Mouse (Mus musculus): ENCODE measurements around the gene Fam155a. TPM values are rescaled to one million over a fixed set of nuclear protein-coding genes. Genes with fewer than 3 reads are reported as not detected.

Fam155a gene
- polyA plus RNA-seq, 1 experiment from 2014 or later: 2.1 TPM

- Histone ChIP-seq H3K9me3 (ENCODE audit: control insufficient read depth, low read depth, low read length) (no peaks in the 10 kb centered on the region), H3K4me2 (replicated peaks; ENCODE audit: low read depth, low read length) (no peak overlapping the region), H3K27me3 (ENCODE audit: control insufficient read depth, insufficient read depth, low read length) (no peaks in the 10 kb centered on the region), H3K27ac (ENCODE audit: low read length) (no peak overlapping the region), H3K36me3 (ENCODE audit: control insufficient read depth, insufficient read depth, low read length) (no peaks in the 10 kb centered on the region), H3K4me3 (ENCODE audit: low read depth, low read length) (no peak overlapping the region), H3K4me1 (ENCODE audit: control insufficient read depth, insufficient read depth, low read length) (no peaks in the 10 kb centered on the region), H3K9ac (replicated peaks; ENCODE audit: low read depth, low read length) (no peak overlapping the region)
- 77% methylated on average over 6 of the region's 6 CpGs for WGBS
- ATAC-seq (ENCODE audit: insufficient number of reproducible peaks, insufficient read depth, low FRiP score, low read depth): no peak
Observed at GRCm38 (mm10) chr8:9303526-9304135, 467.3 kb downstream of the Fam155a start.

- no peaks in the 10 kb centered on the region for H3K36me3 ChIP-seq (ENCODE audit: control insufficient read depth, insufficient read depth, low read length)
- no peak overlapping the region for H3K4me3 ChIP-seq (ENCODE audit: low read depth, low read length)
- H3K27me3 ChIP-seq (ENCODE audit: control insufficient read depth, insufficient read depth, low read length): no peaks in the 10 kb centered on the region
- H3K27ac ChIP-seq (ENCODE audit: low read length): no peak overlapping the region
- WGBS: 73% methylated on average over 2 of the region's 2 CpGs
- no peaks in the 10 kb centered on the region for H3K9me3 ChIP-seq (ENCODE audit: control insufficient read depth, low read depth, low read length)
- no peak overlapping the region for H3K4me2 ChIP-seq (replicated peaks; ENCODE audit: low read depth, low read length)
- no peak for ATAC-seq (ENCODE audit: insufficient number of reproducible peaks, insufficient read depth, low FRiP score, low read depth)
- no peaks in the 10 kb centered on the region for H3K4me1 ChIP-seq (ENCODE audit: control insufficient read depth, insufficient read depth, low read length)
- H3K9ac ChIP-seq (replicated peaks; ENCODE audit: low read depth, low read length): no peak overlapping the region
Observed at GRCm38 (mm10) chr8:9295046-9295445, 475.9 kb downstream of the Fam155a start.

- no peaks in the 10 kb centered on the region for H3K36me3 ChIP-seq (ENCODE audit: control insufficient read depth, insufficient read depth, low read length)
- H3K4me1 ChIP-seq (ENCODE audit: control insufficient read depth, insufficient read depth, low read length): no peaks in the 10 kb centered on the region
- no peaks in the 10 kb centered on the region for H3K9me3 ChIP-seq (ENCODE audit: control insufficient read depth, low read depth, low read length)
- no peaks in the 10 kb centered on the region for H3K27me3 ChIP-seq (ENCODE audit: control insufficient read depth, insufficient read depth, low read length)
- H3K4me3 ChIP-seq (ENCODE audit: low read depth, low read length): no peak overlapping the region
- WGBS: 70% methylated on average over 2 of the region's 2 CpGs
- H3K4me2 ChIP-seq (replicated peaks; ENCODE audit: low read depth, low read length): no peak overlapping the region
- H3K9ac ChIP-seq (replicated peaks; ENCODE audit: low read depth, low read length): no peak overlapping the region
- no peak for ATAC-seq (ENCODE audit: insufficient number of reproducible peaks, insufficient read depth, low FRiP score, low read depth)
- H3K27ac ChIP-seq (ENCODE audit: low read length): no peak overlapping the region
Observed at GRCm38 (mm10) chr8:9292532-9292931, 478.4 kb downstream of the Fam155a start.

- 29% methylated on average over 8 of the region's 8 CpGs for WGBS
- ATAC-seq (ENCODE audit: insufficient number of reproducible peaks, insufficient read depth, low FRiP score, low read depth): no peak
Observed at GRCm38 (mm10) chr8:9288015-9288729, 482.8 kb downstream of the Fam155a start.

GRCm38 (mm10) chr8:9274117-9274516, 496.8 kb downstream of the Fam155a start:
- Histone ChIP-seq H3K9me3 (ENCODE audit: control insufficient read depth, low read depth, low read length) (no peaks in the 10 kb centered on the region), H3K9ac (replicated peaks; ENCODE audit: low read depth, low read length) (no peak overlapping the region), H3K36me3 (ENCODE audit: control insufficient read depth, insufficient read depth, low read length) (no peaks in the 10 kb centered on the region), H3K27ac (ENCODE audit: low read length) (no peak overlapping the region), H3K4me2 (replicated peaks; ENCODE audit: low read depth, low read length) (no peak overlapping the region), H3K27me3 (ENCODE audit: control insufficient read depth, insufficient read depth, low read length) (no peaks in the 10 kb centered on the region), H3K4me1 (ENCODE audit: control insufficient read depth, insufficient read depth, low read length) (no peaks in the 10 kb centered on the region), H3K4me3 (ENCODE audit: low read depth, low read length) (no peak overlapping the region)
- WGBS: 75% methylated on average over 8 of the region's 8 CpGs
- no peak for ATAC-seq (ENCODE audit: insufficient number of reproducible peaks, insufficient read depth, low FRiP score, low read depth)

More at GRCm38 (mm10) chr8:9288015-9288729, 482.8 kb downstream of the Fam155a start:
- H3K27me3 ChIP-seq (ENCODE audit: control insufficient read depth, insufficient read depth, low read length): no peaks in the 10 kb centered on the region
- H3K36me3 ChIP-seq (ENCODE audit: control insufficient read depth, insufficient read depth, low read length): no peaks in the 10 kb centered on the region
- no peaks in the 10 kb centered on the region for H3K9me3 ChIP-seq (ENCODE audit: control insufficient read depth, low read depth, low read length)
- no peak overlapping the region for H3K4me2 ChIP-seq (replicated peaks; ENCODE audit: low read depth, low read length)
- no peak overlapping the region for H3K9ac ChIP-seq (replicated peaks; ENCODE audit: low read depth, low read length)
- no peaks in the 10 kb centered on the region for H3K4me1 ChIP-seq (ENCODE audit: control insufficient read depth, insufficient read depth, low read length)
- no peak overlapping the region for H3K4me3 ChIP-seq (ENCODE audit: low read depth, low read length)
- no peak overlapping the region for H3K27ac ChIP-seq (ENCODE audit: low read length)

GRCm38 (mm10) chr8:9264378-9264777, 506.6 kb downstream of the Fam155a start:
- no peak for ATAC-seq (ENCODE audit: insufficient number of reproducible peaks, insufficient read depth, low FRiP score, low read depth)
- H3K9ac ChIP-seq (replicated peaks; ENCODE audit: low read depth, low read length): no peak overlapping the region
- H3K4me3 ChIP-seq (ENCODE audit: low read depth, low read length): no peak overlapping the region
- H3K4me1 ChIP-seq (ENCODE audit: control insufficient read depth, insufficient read depth, low read length): no peaks in the 10 kb centered on the region
- WGBS: 85% methylated on average over 8 of the region's 8 CpGs
- H3K36me3 ChIP-seq (ENCODE audit: control insufficient read depth, insufficient read depth, low read length): no peaks in the 10 kb centered on the region
- no peaks in the 10 kb centered on the region for H3K9me3 ChIP-seq (ENCODE audit: control insufficient read depth, low read depth, low read length)
- H3K4me2 ChIP-seq (replicated peaks; ENCODE audit: low read depth, low read length): no peak overlapping the region
- no peaks in the 10 kb centered on the region for H3K27me3 ChIP-seq (ENCODE audit: control insufficient read depth, insufficient read depth, low read length)
- no peak overlapping the region for H3K27ac ChIP-seq (ENCODE audit: low read length)

- ATAC-seq (ENCODE audit: insufficient number of reproducible peaks, insufficient read depth, low FRiP score, low read depth): no peak
Observed at GRCm38 (mm10) chr8:9261527-9261926, 509.4 kb downstream of the Fam155a start.

GRCm38 (mm10) chr8:9255316-9255715, 515.6 kb downstream of the Fam155a start:
- Histone ChIP-seq H3K4me2 (replicated peaks; ENCODE audit: low read depth, low read length) (no peak overlapping the region), H3K4me1 (ENCODE audit: control insufficient read depth, insufficient read depth, low read length) (no peaks in the 10 kb centered on the region), H3K27ac (ENCODE audit: low read length) (no peak overlapping the region), H3K9ac (replicated peaks; ENCODE audit: low read depth, low read length) (no peak overlapping the region), H3K27me3 (ENCODE audit: control insufficient read depth, insufficient read depth, low read length) (no peaks in the 10 kb centered on the region), H3K4me3 (ENCODE audit: low read depth, low read length) (no peak overlapping the region), H3K36me3 (ENCODE audit: control insufficient read depth, insufficient read depth, low read length) (no peaks in the 10 kb centered on the region), H3K9me3 (ENCODE audit: control insufficient read depth, low read depth, low read length) (no peaks in the 10 kb centered on the region)
- no peak for ATAC-seq (ENCODE audit: insufficient number of reproducible peaks, insufficient read depth, low FRiP score, low read depth)
- 90% methylated on average over 5 of the region's 5 CpGs for WGBS

More at GRCm38 (mm10) chr8:9261527-9261926, 509.4 kb downstream of the Fam155a start:
- H3K36me3 ChIP-seq (ENCODE audit: control insufficient read depth, insufficient read depth, low read length): no peaks in the 10 kb centered on the region
- no peaks in the 10 kb centered on the region for H3K9me3 ChIP-seq (ENCODE audit: control insufficient read depth, low read depth, low read length)
- H3K4me3 ChIP-seq (ENCODE audit: low read depth, low read length): no peak overlapping the region
- 63% methylated on average over 8 of the region's 8 CpGs for WGBS
- no peak overlapping the region for H3K4me2 ChIP-seq (replicated peaks; ENCODE audit: low read depth, low read length)
- H3K4me1 ChIP-seq (ENCODE audit: control insufficient read depth, insufficient read depth, low read length): no peaks in the 10 kb centered on the region
- no peak overlapping the region for H3K27ac ChIP-seq (ENCODE audit: low read length)
- H3K9ac ChIP-seq (replicated peaks; ENCODE audit: low read depth, low read length): no peak overlapping the region
- no peaks in the 10 kb centered on the region for H3K27me3 ChIP-seq (ENCODE audit: control insufficient read depth, insufficient read depth, low read length)

All from stomach, embryonic 14.5 days (tissue).